Mouse (Mus musculus) neutrophil, adult 5-6 weeks (primary cell): ENCODE results near the gene Ppp1r9a. TPM values are rescaled to one million over a fixed set of nuclear protein-coding genes. Genes with fewer than 3 reads are reported as not detected.
A peak's percentile ranks its signal among the peaks of the same experiment; 100 is the strongest.

Experiments used
- ATAC-seq: fragments of 151-379, 151-347 bp; 2 replicates; pipeline ENCODE4 v1.8.0; 2017; ENCODE audit warnings: mild to moderate bottlenecking, moderate TSS enrichment; ENCODE audit not compliant: insufficient number of reproducible peaks, poor library complexity, low FRiP score, severe bottlenecking; ENCODE audit errors: extremely low read depth
- total RNA-seq: library from RNA; stranded (forward); fragments of 200-1000 nt; gene quantifications from 2 replicates; pipeline ENCODE4 v1.2.3, GENCODE M21; 2017

Ppp1r9a gene
- total RNA-seq, 1 experiment from 2014 or later = 4.1 TPM

DNA sequence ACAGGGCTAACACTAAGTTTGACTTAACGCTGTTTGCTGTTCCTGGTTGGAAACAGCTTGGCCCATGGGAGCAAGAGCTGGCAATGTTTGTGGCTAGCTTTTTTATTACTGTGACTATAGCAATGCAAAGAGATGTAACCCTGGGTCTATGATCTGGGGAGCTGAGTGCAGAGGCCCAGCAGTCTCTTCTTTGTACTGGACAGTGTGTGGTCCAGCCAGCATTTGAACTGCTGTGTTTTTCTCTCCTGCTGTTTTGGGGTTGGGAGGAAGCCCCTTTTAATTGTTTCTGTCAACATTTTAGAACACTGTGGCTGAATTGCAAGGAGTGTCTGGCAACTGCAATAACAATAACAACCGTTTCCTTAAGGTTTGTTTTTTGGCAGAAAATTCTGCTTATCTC lies 180.0 kb downstream of the Ppp1r9a start:
- ATAC-seq = no peak

- ATAC-seq = no peak
Measured at GRCm38 (mm10) chr6:5083957-5084356, 181.2 kb downstream of the Ppp1r9a start.

DNA sequence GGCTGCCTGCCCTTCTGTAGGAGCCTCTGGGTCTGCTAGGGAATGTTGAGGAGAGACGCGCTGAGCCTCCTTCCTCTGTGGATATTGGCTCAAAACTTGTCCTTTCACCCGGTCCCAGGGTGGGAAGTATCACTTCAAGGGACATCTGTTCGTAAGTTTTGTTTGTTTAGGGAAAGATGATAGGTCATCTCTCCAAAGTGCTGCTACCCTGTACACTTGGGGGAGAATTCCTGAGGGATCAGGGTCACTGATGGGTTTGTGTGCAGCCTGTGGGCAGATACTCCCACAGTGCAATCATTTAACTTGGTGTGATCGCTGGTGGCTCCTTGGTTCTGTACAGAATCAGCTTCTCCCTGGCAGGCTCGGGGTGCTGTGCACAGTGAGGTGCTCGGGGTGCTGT lies 189.2 kb downstream of the Ppp1r9a start:
- no peak for ATAC-seq

DNA sequence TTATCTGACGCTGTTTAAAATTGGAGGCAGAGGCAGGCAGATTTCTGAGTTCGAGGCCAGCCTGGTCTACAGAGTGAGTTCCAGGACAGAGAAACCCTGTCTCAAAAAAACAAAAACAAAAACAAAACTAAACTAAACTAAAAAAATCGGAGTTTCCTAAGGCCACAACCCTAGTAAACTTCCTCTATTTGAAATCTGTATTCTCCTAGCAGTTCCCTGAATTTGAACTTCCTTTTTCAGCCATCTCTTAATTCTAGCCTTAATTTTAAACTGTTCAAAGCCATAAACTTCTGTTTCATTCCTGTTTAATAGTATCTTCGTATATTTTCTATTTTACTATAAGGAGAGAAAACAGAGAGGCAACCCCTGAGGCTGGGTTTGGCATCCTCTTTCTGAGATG lies 190.1 kb downstream of the Ppp1r9a start:
- peak; percentile 51; the same call in 1 of the 2 replicates for ATAC-seq

DNA sequence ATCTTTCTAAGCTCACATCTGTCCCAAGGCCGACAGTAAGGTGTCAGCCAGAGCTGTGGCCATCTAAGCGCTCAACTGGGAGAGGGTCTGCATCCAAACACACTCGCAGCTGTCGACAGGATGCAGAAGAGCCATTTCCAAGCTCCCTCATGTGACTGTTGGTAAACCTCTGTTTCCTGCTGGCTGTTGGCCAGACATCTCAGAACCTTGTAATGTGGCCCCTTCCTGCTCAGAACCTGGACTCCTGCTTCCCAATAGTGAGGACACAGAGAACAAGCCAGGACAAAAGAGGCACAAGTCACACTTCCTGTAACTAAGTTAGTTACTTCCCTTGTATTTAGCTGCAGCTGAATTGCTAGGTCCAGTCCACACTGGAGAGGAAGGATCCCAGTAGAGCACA lies 190.8 kb downstream of the Ppp1r9a start:
- peak; percentile 52 for ATAC-seq

GRCm38 (mm10) chr6:5095365-5095973 lies 192.8 kb downstream of the Ppp1r9a start:
- ATAC-seq = no peak

- no peak for ATAC-seq
Measured at GRCm38 (mm10) chr6:5097309-5097708, 194.6 kb downstream of the Ppp1r9a start.

DNA sequence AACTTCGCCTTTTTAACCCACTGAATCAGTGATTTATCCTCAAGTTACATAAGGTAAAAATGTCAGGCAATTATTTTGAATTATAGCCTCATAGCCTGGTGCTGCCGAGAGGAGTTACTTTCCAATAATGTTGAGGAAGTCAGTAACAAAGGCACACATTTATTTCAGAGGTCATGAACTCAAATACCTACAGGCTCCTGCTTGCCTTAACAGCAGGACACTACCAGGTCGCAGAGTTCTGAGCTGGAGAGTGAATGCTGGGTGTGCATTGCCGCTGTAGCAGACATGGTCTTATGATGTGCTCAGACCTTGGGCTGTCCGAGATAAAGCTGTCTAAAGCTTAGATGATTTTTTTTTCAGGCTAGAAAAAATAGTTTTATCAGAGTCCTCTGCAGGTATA lies 196.6 kb downstream of the Ppp1r9a start:
- ATAC-seq = no peak

DNA sequence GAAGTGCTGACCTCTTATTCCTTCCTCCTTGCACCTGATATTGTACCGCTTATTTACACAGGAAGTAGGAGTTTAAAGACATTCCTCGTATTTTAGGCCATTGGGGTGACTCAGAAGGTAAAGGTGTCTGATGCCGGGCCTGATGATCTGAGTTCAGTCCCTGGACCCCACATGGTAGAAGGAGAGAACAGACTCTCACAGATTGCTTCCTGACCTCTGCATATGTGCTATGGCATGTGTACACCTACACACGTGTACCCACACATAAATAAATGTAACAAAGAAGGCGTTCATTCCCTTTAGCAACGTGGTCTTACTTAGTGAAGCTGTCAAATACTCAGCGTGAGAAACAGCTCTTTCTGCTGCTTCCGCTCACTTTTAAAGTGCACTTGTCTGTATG lies 197.1 kb downstream of the Ppp1r9a start:
- ATAC-seq = no peak

- no peak for ATAC-seq
Measured at GRCm38 (mm10) chr6:5100347-5100746, 197.6 kb downstream of the Ppp1r9a start.

DNA sequence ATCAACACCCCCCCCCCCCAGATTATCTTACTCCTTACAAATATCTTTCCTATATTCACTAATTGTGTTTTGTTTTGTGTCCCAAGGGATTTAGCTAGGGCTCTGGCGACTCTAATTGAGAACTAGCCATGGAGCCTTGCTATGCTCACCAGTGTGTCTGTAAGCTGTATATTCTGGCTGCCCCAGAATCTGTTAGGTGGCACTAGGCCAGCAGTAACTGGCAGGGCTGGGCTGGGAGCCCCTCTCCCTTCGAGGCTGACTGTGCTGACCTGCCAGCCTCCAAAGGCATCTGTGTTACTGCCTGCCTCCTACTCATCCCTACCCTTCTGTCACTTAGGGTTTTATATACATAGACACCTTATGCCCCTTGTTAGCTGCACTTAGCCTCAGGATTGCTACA lies 200.0 kb downstream of the Ppp1r9a start:
- ATAC-seq = no peak

DNA sequence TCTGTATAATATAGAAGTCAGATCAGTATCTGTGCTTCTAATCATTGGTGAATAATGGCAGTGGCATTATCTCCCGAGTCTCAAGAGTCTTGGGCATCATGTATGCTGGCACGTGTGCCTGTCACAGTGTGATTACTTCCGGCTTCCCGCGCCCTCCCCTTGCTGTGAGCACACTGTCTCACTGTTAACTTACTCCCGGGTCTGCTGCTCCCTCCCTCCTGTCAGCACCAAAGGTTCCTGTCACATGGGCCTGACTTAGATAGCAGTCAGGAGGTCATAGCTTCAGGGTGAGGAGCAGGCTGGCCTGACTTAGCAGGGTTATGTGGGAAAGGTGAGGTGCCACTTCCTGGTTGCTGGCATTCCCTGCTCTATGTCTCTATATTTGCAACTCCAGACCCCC lies 201.1 kb downstream of the Ppp1r9a start:
- ATAC-seq = peak; percentile 32; the same call in 1 of the 2 replicates

DNA sequence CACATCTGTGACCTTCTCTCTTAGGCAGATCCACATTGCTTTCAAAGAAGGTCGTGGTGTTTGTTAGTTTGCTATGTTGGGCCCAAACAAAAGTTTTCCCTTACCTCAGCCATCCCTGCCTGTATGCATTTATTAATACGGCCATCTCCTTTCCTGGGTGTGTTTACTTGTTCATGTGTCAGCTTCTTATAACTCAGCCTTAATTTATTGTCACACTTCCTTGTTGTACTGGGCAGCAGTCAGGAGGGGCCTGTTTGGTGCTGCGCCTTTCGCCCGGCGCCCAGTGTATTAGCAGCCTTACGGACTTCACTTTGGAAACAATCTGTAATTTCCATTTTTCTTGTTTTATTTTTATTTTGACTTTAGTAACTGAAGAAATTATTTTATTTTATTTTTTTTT lies 201.5 kb downstream of the Ppp1r9a start:
- ATAC-seq = no peak

DNA sequence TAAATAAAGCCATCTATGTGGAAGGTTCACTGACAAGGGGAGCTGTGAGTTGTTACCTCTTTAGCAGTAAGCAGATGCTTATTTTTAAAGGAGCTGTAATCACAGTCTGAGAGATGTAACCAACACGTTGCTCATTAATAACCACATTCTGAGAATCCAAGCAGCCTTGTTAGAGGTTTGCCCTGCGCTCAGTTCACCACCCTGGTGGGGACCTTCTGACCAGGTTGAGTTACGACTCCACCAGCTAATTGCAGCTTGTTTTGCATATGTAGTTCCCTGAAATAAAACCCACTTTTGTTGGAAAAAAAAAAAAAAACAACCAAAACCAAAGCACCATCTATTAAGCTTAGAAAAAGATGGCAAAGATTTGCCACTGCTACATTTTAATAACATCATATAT lies 205.8 kb downstream of the Ppp1r9a start:
- ATAC-seq = no peak

DNA sequence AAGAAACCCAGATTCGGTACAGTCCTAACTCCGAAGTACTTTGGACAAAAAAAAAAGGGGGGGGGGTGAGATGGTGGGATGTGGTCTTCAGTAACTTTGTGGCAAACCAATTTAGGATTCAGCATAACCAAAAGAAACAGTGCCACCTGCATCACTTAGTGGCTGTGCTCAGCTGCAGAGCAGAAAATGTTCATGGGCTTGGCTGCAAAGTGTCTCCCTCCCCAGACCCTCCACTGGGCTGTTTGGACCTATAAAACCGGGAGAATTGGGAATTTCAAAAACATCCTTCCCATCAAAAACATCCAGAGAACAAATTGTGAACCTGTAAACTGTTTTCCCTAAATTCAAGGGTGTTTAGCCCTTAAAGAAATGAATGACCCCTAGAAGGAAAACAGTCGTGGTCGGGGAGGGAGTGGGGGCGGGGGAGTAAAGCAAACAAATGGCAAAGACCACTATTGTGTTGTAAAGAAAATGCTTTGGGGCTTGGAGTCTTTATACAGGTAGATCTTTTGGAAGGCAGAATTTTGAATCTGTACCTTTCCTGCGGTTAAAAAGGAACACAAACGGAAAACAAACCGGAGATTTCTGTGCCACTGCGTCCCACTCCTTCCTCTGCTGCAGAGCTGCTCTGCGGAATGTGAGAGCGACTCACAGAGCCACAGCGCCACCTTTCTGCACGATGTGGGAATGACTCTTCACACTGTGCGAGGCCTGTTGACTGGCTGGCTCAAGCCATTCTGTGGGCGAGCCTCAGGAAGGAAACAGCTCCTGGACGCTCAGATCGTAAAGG lies 207.4 kb downstream of the Ppp1r9a start:
- ATAC-seq = peak; percentile 100

DNA sequence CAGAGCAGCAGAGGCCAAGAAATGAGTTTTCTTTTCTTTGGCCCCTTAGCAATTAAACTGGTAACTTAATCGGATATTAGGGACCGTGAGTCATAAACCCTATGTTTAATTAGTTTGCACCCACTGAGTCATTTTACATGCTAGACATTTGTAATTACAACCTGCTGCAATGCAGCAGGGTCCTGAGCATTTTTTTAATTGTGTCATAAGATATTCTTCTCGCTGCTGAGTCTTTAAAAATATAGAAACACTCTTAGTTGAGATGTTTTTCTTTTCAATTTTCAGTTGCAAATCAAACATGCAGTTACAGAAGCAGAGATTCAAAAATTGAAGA lies 208.0 kb downstream of the Ppp1r9a start:
- no peak for ATAC-seq

DNA sequence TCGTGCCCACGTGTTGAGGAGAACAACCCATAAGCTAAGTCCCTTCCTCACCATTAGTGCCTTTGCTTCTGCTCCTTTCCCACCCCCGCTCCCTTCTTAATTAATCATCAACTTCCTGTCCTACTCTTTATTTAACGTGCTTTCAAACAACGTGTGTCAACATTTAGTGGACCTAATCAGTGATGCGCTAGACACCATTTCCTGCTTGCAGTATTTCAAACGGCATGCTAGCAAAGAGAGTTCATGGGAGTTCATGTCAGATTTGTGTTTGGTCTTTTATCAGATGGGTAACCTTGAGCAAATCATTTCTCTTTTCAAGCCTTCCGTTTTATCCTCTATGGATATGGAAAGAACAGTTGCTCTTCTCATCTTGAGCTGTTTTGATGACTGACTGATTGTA lies 210.4 kb downstream of the Ppp1r9a start:
- no peak for ATAC-seq

DNA sequence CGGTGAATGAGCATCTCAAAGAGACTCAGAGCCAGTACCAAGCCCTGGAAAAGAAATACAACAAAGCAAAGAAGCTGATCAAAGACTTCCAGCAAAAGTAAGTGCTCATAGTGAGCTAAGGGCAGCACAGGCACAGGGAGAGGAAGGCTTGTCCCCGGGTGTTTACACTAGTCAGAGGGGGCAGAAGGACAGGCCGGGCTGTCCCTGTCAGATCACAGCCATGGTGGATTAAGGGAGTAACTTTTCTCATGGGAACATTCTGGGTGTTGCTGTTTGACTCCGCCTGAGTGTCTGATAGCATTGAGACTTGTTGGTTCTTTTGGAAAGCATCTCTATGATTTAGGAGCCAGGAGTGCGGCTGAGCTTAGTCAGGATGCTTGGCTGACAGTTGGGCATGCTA lies 211.0 kb downstream of the Ppp1r9a start:
- ATAC-seq = no peak

- ATAC-seq = no peak
Measured at GRCm38 (mm10) chr6:5114857-5115256, 212.1 kb downstream of the Ppp1r9a start.

DNA sequence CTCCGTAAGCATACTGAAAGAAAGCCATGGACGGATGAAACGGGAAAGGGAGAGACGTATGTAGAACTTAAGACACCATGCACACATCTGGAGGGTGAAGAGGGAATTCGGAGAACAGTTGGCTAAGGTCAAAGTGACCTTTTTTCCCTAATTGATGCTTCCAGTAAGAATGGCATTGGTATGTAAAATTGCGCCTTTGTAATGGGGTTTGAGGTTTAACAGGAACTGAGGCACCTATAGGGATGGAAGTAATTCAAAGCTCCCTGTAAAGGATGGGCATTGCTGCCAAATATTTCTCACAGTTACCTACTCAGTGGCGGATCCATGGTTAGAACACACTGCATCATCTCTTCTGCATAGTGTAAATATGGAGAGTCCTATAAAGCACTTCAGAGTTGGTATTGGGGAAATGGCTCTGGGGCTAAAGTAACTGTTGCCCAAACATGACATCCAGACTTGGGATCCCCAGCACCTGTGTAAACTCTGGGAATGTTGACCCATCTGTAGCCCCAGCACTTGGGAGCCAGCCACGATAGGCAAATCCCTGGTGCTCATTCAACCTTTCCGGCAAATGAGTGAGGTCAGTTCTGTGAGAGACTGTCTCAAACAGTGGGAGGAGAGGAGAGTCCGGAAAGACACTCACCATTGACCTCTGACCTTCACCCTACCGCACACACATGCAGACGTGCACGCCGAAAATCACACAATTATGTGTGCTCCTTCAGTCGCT lies 216.6 kb downstream of the Ppp1r9a start:
- no peak for ATAC-seq
